Mouse (Mus musculus) T-cell, adult 2 months (primary cell): ENCODE data around the gene Bcl7a.

Experiments used
- DNase-seq: peaks from one replicate; pipeline ENCODE4 v3.0.0; 2022; ENCODE audit warnings: low spot score

Bcl7a gene

DNA sequence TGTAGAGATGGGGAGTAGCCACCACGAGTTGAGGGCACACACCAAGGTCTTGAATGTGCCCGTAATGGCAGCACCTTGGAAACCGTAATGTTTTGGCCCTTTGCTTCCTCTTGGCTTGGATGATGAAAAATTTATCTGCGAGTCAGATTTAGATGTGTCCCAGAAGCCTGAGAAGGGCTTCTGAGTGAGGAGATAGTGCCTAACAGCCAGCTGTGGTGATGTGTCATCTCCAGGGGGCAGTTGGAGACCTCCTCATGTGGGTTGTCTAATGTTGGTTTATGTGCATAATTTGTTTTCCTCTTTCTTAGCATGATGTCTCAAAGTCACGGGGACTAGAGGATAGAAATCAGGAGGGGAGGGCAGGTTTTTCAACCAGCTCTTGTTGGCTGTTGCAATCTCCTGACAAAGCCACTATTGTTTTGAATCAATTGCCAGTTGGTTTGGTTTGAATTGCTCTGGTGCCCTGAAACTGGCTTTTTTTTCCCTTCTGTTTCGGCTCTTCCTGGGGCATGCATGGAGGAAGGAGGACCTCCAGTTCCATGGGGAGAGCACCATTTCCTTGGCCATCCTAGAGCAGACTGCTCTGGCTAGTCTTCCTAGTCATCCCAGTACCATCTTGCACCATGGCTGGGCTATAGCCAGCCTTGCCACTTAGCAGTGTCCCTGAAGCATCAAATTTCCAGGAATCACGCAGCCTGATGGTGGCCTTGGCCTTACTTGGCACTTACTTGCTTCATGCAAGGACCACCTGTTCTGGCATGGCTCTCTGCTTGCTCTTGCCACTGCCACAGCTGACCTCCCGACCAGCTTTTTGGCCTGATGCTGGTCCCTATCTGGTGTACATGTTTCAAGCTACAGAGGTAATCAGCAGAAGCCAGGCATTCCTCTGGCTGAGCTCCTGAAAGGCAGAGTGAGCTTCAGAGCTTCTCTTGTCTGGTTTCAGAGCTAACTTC lies 73.2 kb downstream of the Bcl7a start:
- DNase-seq: no peak

DNA sequence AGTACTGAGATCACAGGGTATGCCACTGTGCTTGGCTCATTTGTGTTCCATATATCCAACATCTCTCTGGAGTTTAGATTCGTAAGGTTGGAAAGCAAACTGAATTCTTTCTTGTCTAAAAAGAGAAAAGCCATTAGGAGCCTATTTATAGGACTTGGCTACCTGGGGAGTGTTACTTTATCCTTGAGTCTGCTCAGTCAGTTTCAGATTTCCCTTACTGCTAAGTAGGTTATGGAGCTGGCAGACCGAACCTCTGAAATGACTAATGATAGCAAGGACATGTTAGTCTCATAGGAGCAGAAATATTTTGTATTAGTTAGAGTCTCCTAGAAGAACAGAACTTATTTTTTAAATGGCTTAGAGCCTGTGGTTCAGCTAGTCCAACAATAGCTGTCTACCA lies 80.3 kb downstream of the Bcl7a start:
- no peak for DNase-seq
